Mouse (Mus musculus): Measurements from ENCODE around the gene Fgf11. TPM values are rescaled to one million over a fixed set of nuclear protein-coding genes. Genes with fewer than 3 reads are reported as not detected.

Fgf11 gene
- polyA plus RNA-seq, 1 experiment from 2014 or later: 0.97 TPM

DNA sequence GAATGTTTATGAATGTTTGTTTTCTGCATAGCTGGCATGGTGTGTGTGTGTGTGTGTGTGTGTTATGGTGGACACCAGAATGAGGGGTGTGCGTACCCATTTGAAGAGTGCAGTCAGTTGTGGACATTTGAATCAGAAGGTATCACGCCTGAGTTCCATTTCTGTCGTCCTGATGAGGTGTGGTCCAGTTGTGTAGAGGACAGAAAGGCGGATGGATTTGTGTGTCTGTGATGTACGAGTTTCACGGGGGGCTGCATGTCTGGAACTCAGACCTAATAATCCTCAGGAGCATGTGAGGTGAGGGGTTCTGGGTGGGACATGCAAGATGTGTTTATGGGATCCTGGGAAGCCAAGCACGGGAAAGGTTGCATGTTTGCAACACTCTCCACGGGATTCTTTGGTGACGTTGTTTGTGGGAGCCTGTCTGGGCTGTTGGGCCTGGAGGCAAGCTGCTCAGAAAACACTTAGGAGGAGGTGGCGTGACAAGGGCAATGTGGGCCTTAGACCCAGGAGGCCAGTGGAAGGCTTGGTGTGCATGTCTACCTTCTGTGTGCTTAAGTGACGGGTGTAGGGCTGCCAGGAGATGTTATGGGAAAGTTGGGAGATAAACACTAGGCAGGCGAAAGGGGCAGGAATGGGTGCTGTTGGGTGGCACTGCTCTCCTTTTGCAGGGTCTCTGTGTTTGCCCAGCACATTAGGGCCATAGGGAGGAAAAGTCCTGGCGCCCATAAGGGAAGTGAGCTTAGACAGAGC is 34.6 kb downstream of the Fgf11 start:
- Histone ChIP-seq H3K36me3 (0 out of 2 replicates have a peak, but pooled peaks cover 4% of the 10 kb centered on the region), H3K27ac (peak overlapping the region; percentile 94), H3K4me3 (peak overlapping the region; percentile 95), H3K4me1 (peaks cover 40% of the 10 kb centered on the region), H3K27me3 (ENCODE audit: insufficient read depth, poor library complexity, severe bottlenecking) (no peaks in the 10 kb centered on the region), H3K9me3 (no peaks in the 10 kb centered on the region)
- no peak for DNase-seq (ENCODE audit: low spot score)
- 48% methylated on average over 13 of the region's 13 CpGs for WGBS

- H3K27ac ChIP-seq: peak overlapping the region; percentile 94
- peak overlapping the region; percentile 95 for H3K4me3 ChIP-seq
- no peaks in the 10 kb centered on the region for H3K9me3 ChIP-seq
- DNase-seq (ENCODE audit: low spot score): peak; percentile 84
- no peaks in the 10 kb centered on the region for H3K27me3 ChIP-seq (ENCODE audit: insufficient read depth, poor library complexity, severe bottlenecking)
- H3K4me1 ChIP-seq: peaks cover 40% of the 10 kb centered on the region
- under 1% methylated on average over 37 of the region's 37 CpGs for WGBS
- no peaks in the 10 kb centered on the region for H3K36me3 ChIP-seq
Observed at GRCm38 (mm10) chr11:69766126-69766609, 35.5 kb downstream of the Fgf11 start.

DNA sequence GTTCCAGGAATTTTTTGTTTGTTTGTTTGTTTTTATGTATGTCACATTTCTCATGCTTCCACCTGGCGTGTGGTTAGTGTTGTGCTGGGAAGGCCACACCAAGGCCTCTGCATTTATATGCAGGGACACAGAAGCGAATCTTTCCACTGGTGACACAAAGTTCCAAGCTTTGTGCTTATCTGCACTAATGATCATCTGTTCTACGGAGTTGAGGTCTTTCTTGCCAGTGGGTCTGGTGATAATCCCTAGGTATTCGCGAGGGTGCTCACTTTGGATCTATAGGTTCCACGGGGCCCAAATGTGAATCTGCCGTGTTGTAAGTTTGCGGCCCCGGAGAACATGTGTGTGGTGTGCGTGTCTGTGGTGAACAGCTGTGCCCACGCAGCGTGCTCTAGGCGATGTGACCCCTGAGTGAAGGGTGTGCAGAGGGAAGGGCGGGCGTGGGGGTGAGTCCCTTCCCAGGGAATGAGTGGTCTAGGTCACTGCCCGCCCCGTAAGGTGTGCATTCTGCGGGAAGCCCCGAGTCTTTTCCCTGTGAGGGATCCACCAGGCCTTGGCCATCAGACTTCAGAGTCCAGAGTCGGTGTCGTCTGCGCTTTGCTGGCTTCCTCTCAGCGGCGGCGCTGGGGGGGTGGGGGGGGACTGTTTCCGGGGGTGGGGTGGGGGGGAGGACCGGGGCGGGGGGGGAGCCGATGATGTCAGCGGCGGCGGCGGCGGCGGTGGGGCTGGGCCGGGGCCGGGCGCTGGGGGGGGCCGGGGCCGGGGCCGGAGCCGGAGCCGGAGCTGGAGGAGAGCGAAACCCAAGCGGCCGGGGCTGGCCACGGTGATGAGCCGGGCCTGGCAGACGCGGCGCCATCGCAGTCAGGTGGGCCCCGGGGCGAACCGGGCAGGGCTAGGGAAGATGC is 36.2 kb downstream of the Fgf11 start, which contains the start of gene Zbtb4:
Gene Zbtb4 (plus strand): TSS at position 692 of the 905 bp plus-strand sequence.
- Histone ChIP-seq H3K4me3 (peak within 1 kb of the TSS; percentile 95), H3K4me1 (peaks cover 47% of the 10 kb centered on the region), H3K9me3 (no peaks in the 10 kb centered on the region), H3K27me3 (ENCODE audit: insufficient read depth, poor library complexity, severe bottlenecking) (no peaks in the 10 kb centered on the region), H3K36me3 (no peaks in the 10 kb centered on the region), H3K27ac (peak within 1 kb of the TSS; percentile 94)
- WGBS: 20% methylated on average over 37 of the region's 55 CpGs
- no peak for DNase-seq (ENCODE audit: low spot score)

- DNase-seq (ENCODE audit: low spot score): no peak
- H3K4me1 ChIP-seq: peaks cover 51% of the 10 kb centered on the region
- no peaks in the 10 kb centered on the region for H3K9me3 ChIP-seq
- no peaks in the 10 kb centered on the region for H3K27me3 ChIP-seq (ENCODE audit: insufficient read depth, poor library complexity, severe bottlenecking)
- no peak overlapping the region for H3K4me3 ChIP-seq
- H3K27ac ChIP-seq: no peak overlapping the region
- WGBS: 67% methylated on average over 7 of the region's 7 CpGs
- H3K36me3 ChIP-seq: no peaks in the 10 kb centered on the region
Observed at GRCm38 (mm10) chr11:69763551-69763950, 38.1 kb downstream of the Fgf11 start.

GRCm38 (mm10) chr11:69761868-69762267 is 39.8 kb downstream of the Fgf11 start, which contains the start of gene Slc35g3:
Gene Slc35g3 (minus strand): TSS chr11:69761968.
- H3K9me3 ChIP-seq: no peaks in the 10 kb centered on the region
- DNase-seq (ENCODE audit: low spot score): peak; percentile 39
- 68% methylated on average over 1 of the region's 1 CpGs for WGBS
- H3K36me3 ChIP-seq: no peaks in the 10 kb centered on the region
- no peaks in the 10 kb centered on the region for H3K27me3 ChIP-seq (ENCODE audit: insufficient read depth, poor library complexity, severe bottlenecking)
- H3K4me3 ChIP-seq: no peak within 1 kb of the TSS
- peak within 1 kb of the TSS; percentile 97; the same call in 1 of the 2 replicates for H3K27ac ChIP-seq
- H3K4me1 ChIP-seq: peaks cover 43% of the 10 kb centered on the region

DNA sequence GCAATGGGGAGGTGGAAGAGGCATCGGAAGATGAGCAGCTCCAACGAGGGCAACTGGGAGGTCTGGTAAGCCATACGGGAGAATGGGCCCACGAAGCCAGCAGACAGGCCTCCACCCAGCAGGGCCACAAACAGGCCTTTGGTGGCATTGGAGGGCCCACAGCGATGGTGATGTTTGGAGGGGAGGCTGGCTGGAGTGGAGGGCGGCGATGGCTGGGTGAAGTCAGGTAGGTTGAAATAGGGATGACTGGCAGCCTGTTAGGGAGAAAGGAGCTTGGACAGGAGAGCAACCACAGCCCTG is 40.8 kb downstream of the Fgf11 start:
- H3K9me3 ChIP-seq: no peaks in the 10 kb centered on the region

GRCm38 (mm10) chr11:69760160-69760900 is 41.3 kb downstream of the Fgf11 start:
- H3K36me3 ChIP-seq: no peaks in the 10 kb centered on the region
- H3K4me3 ChIP-seq: peak overlapping the region; percentile 16; the same call in 1 of the 2 replicates
- no peaks in the 10 kb centered on the region for H3K9me3 ChIP-seq
- peaks cover 42% of the 10 kb centered on the region for H3K4me1 ChIP-seq
- WGBS: 80% methylated on average over 14 of the region's 14 CpGs
- peak; percentile 73 for DNase-seq (ENCODE audit: low spot score)
- H3K27ac ChIP-seq: peak overlapping the region; percentile 97
- H3K27me3 ChIP-seq (ENCODE audit: insufficient read depth, poor library complexity, severe bottlenecking): no peaks in the 10 kb centered on the region

More for the DNA sequence above, 40.8 kb downstream of the Fgf11 start:
- H3K4me1 ChIP-seq: peaks cover 42% of the 10 kb centered on the region
- H3K4me3 ChIP-seq: no peak overlapping the region
- H3K27ac ChIP-seq: peak overlapping the region; percentile 97; the same call in 1 of the 2 replicates
- 90% methylated on average over 7 of the region's 7 CpGs for WGBS
- peak; percentile 73 for DNase-seq (ENCODE audit: low spot score)
- no peaks in the 10 kb centered on the region for H3K27me3 ChIP-seq (ENCODE audit: insufficient read depth, poor library complexity, severe bottlenecking)
- H3K36me3 ChIP-seq: no peaks in the 10 kb centered on the region

DNA sequence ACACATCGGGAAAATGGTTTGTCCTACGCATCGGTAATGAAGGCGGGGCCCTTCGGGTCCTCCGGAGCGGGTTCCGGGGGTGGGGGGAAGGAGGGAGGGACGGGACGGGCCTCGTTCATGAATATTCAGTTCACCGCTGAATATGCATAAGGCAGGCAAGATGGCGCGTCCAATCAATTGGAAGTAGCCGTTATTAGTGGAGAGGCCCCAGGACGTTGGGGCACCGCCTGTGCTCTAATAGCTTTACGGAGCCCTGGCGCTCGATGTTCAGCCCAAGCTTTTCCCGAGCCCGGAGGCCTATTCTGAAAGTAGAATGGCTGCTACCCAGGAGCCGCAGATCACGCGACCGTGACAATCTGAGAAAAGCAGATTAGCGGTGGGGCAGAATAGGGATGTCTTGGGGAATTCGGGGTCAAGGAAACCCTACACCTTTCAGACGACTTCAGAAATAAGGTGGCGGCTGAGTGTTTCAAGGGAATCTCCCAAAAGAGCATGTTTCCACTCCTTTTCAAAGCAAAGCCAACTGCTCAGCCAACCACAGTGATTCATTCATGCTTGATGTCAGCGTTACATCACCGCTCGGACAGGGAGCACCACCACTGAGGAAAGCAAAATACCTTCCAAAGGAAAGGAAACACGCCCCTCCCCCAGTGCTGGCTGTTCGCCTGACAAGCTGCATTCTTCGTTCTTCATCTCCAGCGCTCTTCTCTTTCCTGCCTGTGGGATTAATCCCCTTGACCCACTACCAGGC is 42.5 kb downstream of the Fgf11 start:
- Histone ChIP-seq H3K27ac (peak overlapping the region; percentile 97), H3K36me3 (no peaks in the 10 kb centered on the region), H3K27me3 (ENCODE audit: insufficient read depth, poor library complexity, severe bottlenecking) (no peaks in the 10 kb centered on the region), H3K9me3 (no peaks in the 10 kb centered on the region), H3K4me1 (peaks cover 40% of the 10 kb centered on the region), H3K4me3 (peak overlapping the region; percentile 71)
- WGBS: under 1% methylated on average over 37 of the region's 37 CpGs
- DNase-seq (ENCODE audit: low spot score): peak; percentile 98

DNA sequence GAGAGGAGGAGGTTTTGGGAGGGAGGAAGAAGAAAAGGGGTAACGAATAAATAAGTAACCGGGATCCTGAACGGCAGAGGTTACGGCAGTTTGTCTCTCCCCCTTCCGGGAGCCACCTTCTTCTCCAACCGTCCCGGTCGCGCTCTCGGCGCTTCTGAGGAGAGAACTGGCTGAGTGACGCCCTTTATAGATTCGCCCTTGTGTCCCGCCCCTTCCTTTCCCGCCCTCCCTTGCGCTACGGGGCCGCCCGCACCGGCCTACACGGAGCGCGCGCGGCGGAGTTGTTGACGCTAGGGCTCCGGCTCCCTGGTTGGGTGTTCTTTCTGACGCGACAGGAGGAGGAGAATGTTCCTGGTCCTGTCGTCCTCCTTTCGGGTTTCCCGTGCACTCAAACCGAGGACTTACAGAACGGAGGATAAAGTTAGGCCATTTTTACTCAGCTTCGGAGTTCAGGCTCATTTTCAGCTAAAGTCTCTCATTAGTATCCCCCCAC is 43.1 kb downstream of the Fgf11 start, which contains the start of gene Polr2a:
Gene Polr2a (minus strand): TSS at position 160 of the 493 bp plus-strand sequence.
- Histone ChIP-seq H3K36me3 (no peaks in the 10 kb centered on the region), H3K9me3 (no peaks in the 10 kb centered on the region), H3K4me3 (peak within 1 kb of the TSS; percentile 71), H3K27me3 (ENCODE audit: insufficient read depth, poor library complexity, severe bottlenecking) (no peaks in the 10 kb centered on the region), H3K4me1 (peaks cover 40% of the 10 kb centered on the region), H3K27ac (peak within 1 kb of the TSS; percentile 97)
- peak; percentile 98 for DNase-seq (ENCODE audit: low spot score)
- 1% methylated on average over 35 of the region's 36 CpGs for WGBS

- no peaks in the 10 kb centered on the region for H3K36me3 ChIP-seq
- H3K4me3 ChIP-seq: peak overlapping the region; percentile 71
- WGBS: 0% methylated on average over 24 of the region's 26 CpGs
- peaks cover 41% of the 10 kb centered on the region for H3K4me1 ChIP-seq
- DNase-seq (ENCODE audit: low spot score): peak; percentile 96
- H3K27me3 ChIP-seq (ENCODE audit: insufficient read depth, poor library complexity, severe bottlenecking): no peaks in the 10 kb centered on the region
- H3K9me3 ChIP-seq: no peaks in the 10 kb centered on the region
- H3K27ac ChIP-seq: peak overlapping the region; percentile 97
Observed at GRCm38 (mm10) chr11:69758090-69758456, 43.6 kb downstream of the Fgf11 start.

DNA sequence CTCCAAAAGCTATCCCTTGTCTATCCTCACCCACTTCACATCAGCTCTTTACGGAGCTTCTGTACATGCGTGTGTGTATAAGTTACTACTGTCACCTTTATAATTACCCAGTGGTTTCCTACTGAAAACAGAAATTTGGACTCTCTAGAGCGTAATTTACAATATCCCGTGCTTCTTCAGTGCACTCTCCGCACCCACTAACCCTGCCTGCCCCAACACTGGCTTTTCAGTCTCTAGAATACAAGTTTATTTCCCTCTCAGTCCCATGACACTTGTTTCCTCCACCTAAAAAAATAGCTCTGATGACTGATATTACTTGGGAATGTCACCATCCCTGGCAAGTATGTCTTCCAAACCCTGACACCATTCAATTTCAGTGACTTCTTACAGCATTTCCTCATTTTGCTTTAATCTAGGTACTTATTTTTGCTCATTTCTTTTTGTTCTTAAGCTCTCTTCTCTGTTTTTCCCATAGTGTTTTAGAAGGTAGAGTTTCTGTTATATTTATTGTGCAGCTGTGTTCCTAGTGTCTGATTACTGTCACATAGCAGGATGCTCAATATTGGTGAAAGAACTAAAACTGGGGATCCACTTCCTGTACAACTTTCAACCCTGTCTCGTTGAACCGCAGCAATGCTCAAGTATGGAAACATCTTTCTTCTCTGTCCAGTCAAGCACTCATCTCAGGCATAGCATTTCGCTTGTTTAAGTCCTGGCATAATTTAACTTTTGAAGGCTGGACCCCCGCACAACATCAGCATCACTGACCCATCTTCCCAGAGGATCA is 44.2 kb downstream of the Fgf11 start:
- peak overlapping the region; percentile 71 for H3K4me3 ChIP-seq
- peak overlapping the region; percentile 97 for H3K27ac ChIP-seq
- no peaks in the 10 kb centered on the region for H3K36me3 ChIP-seq
- 46% methylated on average over 9 of the region's 9 CpGs for WGBS
- no peak for DNase-seq (ENCODE audit: low spot score)
- no peaks in the 10 kb centered on the region for H3K27me3 ChIP-seq (ENCODE audit: insufficient read depth, poor library complexity, severe bottlenecking)
- H3K4me1 ChIP-seq: peaks cover 46% of the 10 kb centered on the region
- H3K9me3 ChIP-seq: no peaks in the 10 kb centered on the region
